Mouse (Mus musculus) myocyte (in vitro differentiated cells): ENCODE measurements around the gene Cracr2a.

Experiments
- E2F4 ChIP-seq: IDR thresholded peaks from one replicate; pipeline ENCODE4 v1.6.1; 2011; ENCODE audit warnings: mild to moderate bottlenecking, control low read depth, moderate library complexity; ENCODE audit not compliant: insufficient read depth
- MAX ChIP-seq: IDR thresholded peaks from one replicate; pipeline ENCODE4 v1.6.1; 2011; ENCODE audit warnings: low read depth, mild to moderate bottlenecking, control low read depth
- MYOD1 ChIP-seq, 3 experiments: IDR thresholded peaks; one replicate each; pipeline ENCODE4 v1.6.1; 2011; ENCODE audit warnings: control low read depth in 2 of 3, low read depth in 2 of 3, mild to moderate bottlenecking in 2 of 3, moderate library complexity in 1 of 3; ENCODE audit not compliant: insufficient read length in 2 of 3, control insufficient read depth in 1 of 3
- POLR2A ChIP-seq: IDR thresholded peaks from one replicate; pipeline ENCODE4 v1.6.1; 2011; ENCODE audit warnings: low read depth, mild to moderate bottlenecking, control low read depth, moderate library complexity; ENCODE audit not compliant: insufficient read length
- POLR2AphosphoS2 ChIP-seq: IDR thresholded peaks from one replicate; pipeline ENCODE4 v1.6.1; 2011; ENCODE audit warnings: low read depth, control low read depth; ENCODE audit not compliant: insufficient read length
- TCF12 ChIP-seq: IDR thresholded peaks from one replicate; pipeline ENCODE4 v1.6.1; 2011; ENCODE audit warnings: mild to moderate bottlenecking, control low read depth; ENCODE audit not compliant: poor library complexity, insufficient read depth, severe bottlenecking
- USF1 ChIP-seq: IDR thresholded peaks from one replicate; pipeline ENCODE4 v1.6.1; 2011; ENCODE audit warnings: low read depth, mild to moderate bottlenecking, control low read depth, moderate library complexity

GRCm38 (mm10) chr6:127533766-127534165, 27.4 kb upstream of the Cracr2a start:
- TF ChIP-seq POLR2AphosphoS2 (no peak), POLR2A (no peak), MYOD1 (IDR thresholded peaks at IDR 0.05; ENCODE audit: control insufficient read depth in 1 of 3, insufficient read length in 2 of 3, low read depth in 2 of 3) (no peak), MAX (no peak), USF1 (no peak), TCF12 (no peak), E2F4 (no peak)
